Mouse (Mus musculus) neural tube, embryonic 15.5 days (tissue): ENCODE results near the gene Uxs1. TPM values are rescaled to one million over a fixed set of nuclear protein-coding genes. Genes with fewer than 3 reads are reported as not detected.
A peak's percentile ranks its signal among the peaks of the same experiment; 100 is the strongest.

Experiments used
- ATAC-seq: fragments of 200-750 bp; cut with Nextera tagmentation; 2 replicates; pipeline ENCODE4 v1.8.0; 2017; ENCODE audit warnings: mild to moderate bottlenecking, moderate TSS enrichment, moderate library complexity; ENCODE audit not compliant: low FRiP score
- H3K27ac ChIP-seq: fragments of 300-500 bp; sonication (generic); replicated peaks from 2 replicates; pipeline ENCODE4 v1.5.1; 2015; ENCODE audit warnings: mild to moderate bottlenecking, inconsistent platforms
- H3K27me3 ChIP-seq: fragments of 300-500 bp; sonication (generic); replicated peaks from 2 replicates; pipeline ENCODE4 v1.6.1; 2015; ENCODE audit warnings: inconsistent platforms
- H3K36me3 ChIP-seq: fragments of 300-500 bp; sonication (generic); 2 replicates; pipeline ENCODE4 v1.6.1; 2015; ENCODE audit warnings: inconsistent platforms
- H3K4me1 ChIP-seq: fragments of 300-500 bp; sonication (generic); 2 replicates; pipeline ENCODE4 v1.6.1; 2015; ENCODE audit warnings: inconsistent platforms
- H3K4me2 ChIP-seq: fragments of 300-500 bp; sonication (generic); 2 replicates; pipeline ENCODE4 v1.6.1; 2015; ENCODE audit warnings: inconsistent platforms, mild to moderate bottlenecking, moderate library complexity
- H3K4me3 ChIP-seq: fragments of 300-500 bp; sonication (generic); replicated peaks from 2 replicates; pipeline ENCODE4 v1.5.1; 2015; ENCODE audit warnings: mild to moderate bottlenecking, inconsistent platforms
- H3K9ac ChIP-seq: fragments of 300-500 bp; sonication (generic); replicated peaks from 2 replicates; pipeline ENCODE4 v1.6.1; 2015; ENCODE audit warnings: mild to moderate bottlenecking, inconsistent platforms
- H3K9me3 ChIP-seq: fragments of 300-500 bp; sonication (generic); replicated peaks from 2 replicates; pipeline ENCODE4 v1.6.1; 2016; ENCODE audit warnings: inconsistent platforms
- WGBS: fragments of 180-500 bp; shearing (Covaris S2); methylation state at CpG from one replicate; pipeline ENCODE4 v1.1.7; 2015; ENCODE audit warnings: mixed read lengths; 5-methylcytosine and 5-hydroxymethylcytosine counted together
- polyA plus RNA-seq: library from polyadenylated mRNA; unstranded; fragments of >200 nt; fragmentation: Nextera tagmentation; extraction: Ambion mirVana; gene quantifications from 2 replicates; pipeline ENCODE4 v1.2.1, GENCODE M21; 2015

Gene Uxs1
- 18.7 and 21.9 TPM in 2 replicates for polyA plus RNA-seq

DNA sequence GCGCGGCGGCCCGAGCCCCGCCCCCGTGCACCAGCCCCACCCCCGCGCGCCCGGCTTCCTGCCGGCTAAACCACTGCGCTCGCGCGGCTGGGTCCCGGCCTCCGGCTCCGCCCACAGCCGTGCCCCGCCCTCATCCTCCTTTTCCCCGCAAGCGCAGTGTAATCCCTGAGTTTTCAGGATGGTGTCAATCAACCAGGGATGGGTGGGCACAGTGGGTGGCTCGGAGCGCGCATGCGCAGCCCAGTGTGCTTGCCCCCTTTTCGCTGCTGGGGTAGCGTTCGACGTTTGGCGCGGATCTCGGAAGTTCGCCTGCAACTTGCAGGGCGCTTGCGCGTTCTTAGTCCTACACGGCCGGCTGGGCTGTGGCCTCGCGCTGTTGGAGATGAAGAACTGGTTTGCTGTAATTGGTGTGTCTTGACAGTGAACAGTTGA is at the start of gene Uxs1:
Gene Uxs1 (minus strand): TSS at position 38 of the 432 bp plus-strand sequence.
- Histone ChIP-seq H3K4me2 (peak within 1 kb of the TSS; percentile 94), H3K9ac (peak within 1 kb of the TSS; percentile 84), H3K36me3 (no peaks in the 10 kb centered on the region), H3K4me3 (peak within 1 kb of the TSS; percentile 95), H3K27ac (peak within 1 kb of the TSS; percentile 94), H3K27me3 (no peaks in the 10 kb centered on the region), H3K9me3 (no peaks in the 10 kb centered on the region), H3K4me1 (peaks cover 38% of the 10 kb centered on the region)
- ATAC-seq, result peak; percentile 99
- WGBS, result under 1% methylated on average over 39 of the region's 41 CpGs

DNA sequence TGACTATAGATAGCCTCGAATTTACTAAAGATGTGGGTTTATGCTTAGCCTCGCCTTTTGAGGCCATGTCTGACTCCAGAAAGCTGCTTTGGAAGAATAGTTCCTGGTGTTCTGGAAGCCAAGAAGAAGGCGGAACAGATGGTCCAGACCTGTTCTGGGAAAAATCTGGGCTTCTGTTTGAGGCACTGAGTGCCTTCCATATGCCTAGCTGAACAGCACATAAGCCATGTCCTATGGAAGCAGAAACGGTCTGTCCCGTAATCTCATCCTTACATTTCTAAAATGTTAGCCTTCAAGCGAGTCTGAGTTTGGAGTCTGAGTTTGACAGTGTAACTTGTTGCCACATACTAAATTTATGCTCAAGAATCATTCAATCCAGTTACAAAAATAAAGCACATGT is 49.6 kb upstream of the Uxs1 start:
- no peak overlapping the region for H3K27ac ChIP-seq
- no peak overlapping the region for H3K9ac ChIP-seq
- WGBS, result 90% methylated on average over 6 of the region's 6 CpGs
- no peak for ATAC-seq
- no peaks in the 10 kb centered on the region for H3K9me3 ChIP-seq
- no peaks in the 10 kb centered on the region for H3K4me1 ChIP-seq
- H3K4me3 ChIP-seq, result no peak overlapping the region
- H3K4me2 ChIP-seq, result no peak overlapping the region
- H3K27me3 ChIP-seq, result no peaks in the 10 kb centered on the region
- H3K36me3 ChIP-seq, result no peaks in the 10 kb centered on the region

DNA sequence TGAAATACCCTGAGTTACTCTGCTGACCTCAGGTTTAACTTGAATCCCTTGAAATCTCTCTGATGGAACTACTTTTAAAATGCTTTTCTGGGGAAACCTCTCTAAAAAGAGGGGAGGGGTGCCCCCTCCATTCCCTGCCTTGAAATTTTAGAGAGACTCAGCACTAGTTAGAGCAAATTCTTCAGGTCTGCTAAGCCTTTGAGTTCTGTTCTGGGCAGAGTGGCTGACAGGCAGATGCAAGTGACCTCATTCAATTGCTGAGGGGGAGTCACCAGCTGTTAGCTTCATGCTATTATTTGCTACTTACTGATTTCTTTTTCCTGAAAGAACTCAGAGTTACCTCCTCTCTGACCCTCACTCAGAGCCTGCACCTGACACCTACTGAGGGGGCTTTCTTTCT is 43.5 kb upstream of the Uxs1 start:
- ATAC-seq, result no peak
- Histone ChIP-seq H3K4me1 (no peaks in the 10 kb centered on the region), H3K27ac (no peak overlapping the region), H3K4me2 (no peak overlapping the region), H3K27me3 (no peaks in the 10 kb centered on the region), H3K9ac (no peak overlapping the region), H3K4me3 (no peak overlapping the region), H3K36me3 (no peaks in the 10 kb centered on the region), H3K9me3 (no peaks in the 10 kb centered on the region)

DNA sequence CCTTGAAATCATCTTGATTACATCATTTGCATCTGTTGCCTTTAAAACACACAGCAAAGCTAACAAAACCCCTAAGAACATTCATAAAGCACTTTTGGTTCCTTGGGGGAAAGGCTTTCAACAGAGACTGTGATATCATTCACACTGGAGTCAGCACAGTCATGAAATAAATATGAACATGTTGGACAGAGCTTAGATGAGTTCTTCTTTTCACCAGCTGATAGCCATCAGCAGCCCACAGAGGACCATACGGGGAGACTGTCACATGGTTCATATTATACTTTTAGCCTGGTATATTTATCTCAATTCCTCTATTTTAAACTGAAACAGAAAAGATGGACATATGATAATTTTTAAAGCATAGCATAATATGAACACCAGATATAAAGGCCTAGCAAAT is 40.9 kb upstream of the Uxs1 start:
- no peaks in the 10 kb centered on the region for H3K36me3 ChIP-seq
- 81% methylated on average over 1 of the region's 1 CpGs for WGBS

DNA sequence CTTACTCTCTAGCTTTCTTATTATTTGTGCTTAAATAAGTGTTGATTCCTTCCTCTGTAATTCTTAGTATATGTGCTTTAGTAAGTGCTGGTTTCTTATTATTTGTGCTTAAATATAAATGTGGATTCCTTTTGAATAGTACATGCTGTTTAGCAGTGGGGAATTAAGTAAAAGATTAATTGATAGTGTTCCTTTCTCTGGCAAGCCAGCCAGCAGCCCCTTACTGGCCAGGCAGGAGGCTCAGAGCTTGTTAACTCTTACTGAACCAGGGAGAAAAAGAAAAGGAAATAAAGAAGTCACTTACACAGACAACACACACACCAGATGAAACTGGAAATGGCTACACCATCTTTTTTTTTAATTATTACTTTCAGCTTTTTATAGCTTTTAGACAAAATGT is 37.2 kb upstream of the Uxs1 start:
- Histone ChIP-seq H3K9ac (no peak overlapping the region), H3K36me3 (no peaks in the 10 kb centered on the region), H3K9me3 (no peaks in the 10 kb centered on the region), H3K4me2 (no peak overlapping the region), H3K27ac (no peak overlapping the region), H3K27me3 (no peaks in the 10 kb centered on the region), H3K4me1 (no peaks in the 10 kb centered on the region), H3K4me3 (no peak overlapping the region)
- no peak for ATAC-seq

More for the DNA sequence above, 40.9 kb upstream of the Uxs1 start:
- no peak overlapping the region for H3K9ac ChIP-seq
- H3K27me3 ChIP-seq, result no peaks in the 10 kb centered on the region
- no peak overlapping the region for H3K4me2 ChIP-seq
- no peaks in the 10 kb centered on the region for H3K9me3 ChIP-seq
- no peak for ATAC-seq
- H3K27ac ChIP-seq, result no peak overlapping the region
- H3K4me3 ChIP-seq, result no peak overlapping the region
- H3K4me1 ChIP-seq, result no peaks in the 10 kb centered on the region

DNA sequence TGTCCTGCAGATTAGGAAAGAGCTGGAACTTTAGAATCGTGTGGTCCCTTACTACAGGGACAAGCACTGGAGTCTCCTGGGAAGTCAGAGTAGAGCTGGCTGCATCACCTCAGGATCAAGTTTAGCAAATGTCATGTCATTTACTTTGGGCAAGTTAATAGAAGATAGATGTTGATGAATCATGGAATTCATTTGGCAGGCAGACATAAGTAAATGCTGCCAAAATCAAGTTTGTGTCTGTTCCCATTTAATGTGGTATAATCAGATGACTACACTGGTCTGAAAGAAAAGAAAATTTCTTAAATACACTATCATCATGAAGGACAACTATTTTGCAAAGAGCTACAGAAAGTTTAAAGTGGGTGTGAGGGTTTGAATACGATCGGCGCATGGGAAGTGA is 35.0 kb upstream of the Uxs1 start:
- Histone ChIP-seq H3K27me3 (no peaks in the 10 kb centered on the region), H3K9me3 (no peaks in the 10 kb centered on the region), H3K36me3 (no peaks in the 10 kb centered on the region), H3K27ac (no peak overlapping the region), H3K9ac (no peak overlapping the region), H3K4me2 (no peak overlapping the region), H3K4me3 (no peak overlapping the region), H3K4me1 (no peaks in the 10 kb centered on the region)
- 90% methylated on average over 4 of the region's 4 CpGs for WGBS
- no peak for ATAC-seq

DNA sequence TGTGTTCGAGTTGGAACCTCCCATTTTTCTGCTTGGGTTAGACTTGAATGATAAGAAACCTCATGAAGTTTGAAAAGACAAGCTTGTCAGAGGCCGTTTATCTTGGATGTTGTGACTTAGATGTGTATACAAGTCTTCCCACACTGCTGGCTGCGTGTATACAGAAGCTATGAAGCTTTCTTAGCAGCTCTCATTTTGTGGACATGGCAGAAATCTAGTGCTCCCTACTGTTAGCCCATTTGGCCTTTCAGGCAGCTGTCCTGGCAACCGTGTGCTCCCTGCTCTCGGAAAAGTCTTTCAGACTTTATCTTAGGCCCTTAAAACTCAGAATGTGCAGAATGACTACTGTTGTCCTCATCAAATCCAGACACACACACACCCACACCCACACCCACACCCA is 31.4 kb upstream of the Uxs1 start:
- Histone ChIP-seq H3K4me1 (no peaks in the 10 kb centered on the region), H3K4me2 (no peak overlapping the region), H3K36me3 (no peaks in the 10 kb centered on the region), H3K27ac (no peak overlapping the region), H3K9me3 (no peaks in the 10 kb centered on the region), H3K27me3 (no peaks in the 10 kb centered on the region), H3K4me3 (no peak overlapping the region), H3K9ac (no peak overlapping the region)
- 70% methylated on average over 5 of the region's 5 CpGs for WGBS
- ATAC-seq, result no peak

DNA sequence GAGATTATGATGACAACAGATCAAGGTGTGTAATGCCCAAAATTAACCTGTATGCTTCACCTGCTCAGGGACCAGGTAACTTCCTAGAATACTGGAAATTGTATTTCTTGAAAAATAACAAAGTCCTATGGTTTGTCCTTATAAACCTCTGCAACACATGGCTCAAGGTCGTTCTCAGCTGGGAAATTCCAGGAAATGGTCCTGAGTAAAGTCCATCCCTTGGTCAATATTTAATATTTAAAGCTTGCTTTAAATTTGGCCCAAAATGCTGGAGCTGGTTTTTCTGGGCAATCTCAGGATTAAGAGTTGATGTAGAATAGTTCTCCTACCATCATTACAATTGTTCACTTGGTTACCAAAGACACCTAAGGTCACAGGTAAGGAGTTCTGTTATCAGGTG is 30.1 kb upstream of the Uxs1 start:
- Histone ChIP-seq H3K9ac (no peak overlapping the region), H3K4me1 (no peaks in the 10 kb centered on the region), H3K36me3 (no peaks in the 10 kb centered on the region), H3K4me3 (no peak overlapping the region), H3K4me2 (no peak overlapping the region), H3K27ac (no peak overlapping the region), H3K27me3 (no peaks in the 10 kb centered on the region), H3K9me3 (no peaks in the 10 kb centered on the region)
- WGBS, result 90% methylated on average over 1 of the region's 1 CpGs
- ATAC-seq, result no peak

DNA sequence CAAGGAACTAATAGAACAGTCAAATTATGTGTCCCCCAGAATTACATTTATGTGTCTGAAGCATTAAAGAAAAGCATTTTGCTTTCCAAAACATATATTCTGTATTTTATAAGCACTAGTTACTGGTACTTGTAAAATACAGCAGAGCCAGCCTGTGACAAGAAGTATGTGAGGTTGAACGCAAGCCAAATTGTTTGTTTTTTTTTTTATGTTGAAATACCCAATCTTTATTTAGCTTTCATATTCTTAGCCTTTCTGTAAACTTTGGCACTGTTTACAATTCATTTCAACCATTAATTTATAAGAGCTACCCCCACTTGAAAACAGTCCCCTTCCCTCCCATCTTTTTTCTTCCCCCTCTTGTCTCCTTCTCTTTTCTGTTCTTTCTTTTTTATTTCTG is 28.0 kb upstream of the Uxs1 start:
- Histone ChIP-seq H3K4me3 (no peak overlapping the region), H3K9me3 (no peaks in the 10 kb centered on the region), H3K36me3 (no peaks in the 10 kb centered on the region), H3K27me3 (no peaks in the 10 kb centered on the region), H3K9ac (no peak overlapping the region), H3K4me1 (no peaks in the 10 kb centered on the region), H3K4me2 (no peak overlapping the region), H3K27ac (no peak overlapping the region)
- ATAC-seq, result no peak
- WGBS, result 87% methylated on average over 1 of the region's 1 CpGs

DNA sequence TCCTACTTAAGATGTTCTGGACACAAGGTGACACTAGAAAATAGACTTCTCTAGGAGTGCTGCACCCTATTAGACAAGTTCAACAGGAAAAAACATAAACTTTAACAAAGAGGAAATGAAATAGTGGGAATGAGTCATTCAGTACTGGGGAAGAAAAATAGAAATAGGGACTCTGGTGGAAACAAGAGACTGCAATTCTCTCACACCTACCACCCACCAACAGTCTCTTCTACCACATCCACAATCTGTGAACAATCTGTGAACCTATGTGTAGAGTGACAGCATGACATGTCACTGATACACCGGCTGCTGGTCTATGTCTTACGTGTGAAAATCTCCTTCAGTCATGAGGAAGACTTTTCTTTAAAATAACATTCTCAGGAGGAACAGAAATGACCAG is 15.8 kb upstream of the Uxs1 start:
- no peaks in the 10 kb centered on the region for H3K27me3 ChIP-seq
- no peaks in the 10 kb centered on the region for H3K36me3 ChIP-seq
- H3K27ac ChIP-seq, result no peak overlapping the region
- H3K9ac ChIP-seq, result no peak overlapping the region
- no peak overlapping the region for H3K4me3 ChIP-seq
- H3K9me3 ChIP-seq, result no peaks in the 10 kb centered on the region
- no peaks in the 10 kb centered on the region for H3K4me1 ChIP-seq
- 94% methylated on average over 2 of the region's 2 CpGs for WGBS
- ATAC-seq, result no peak
- no peak overlapping the region for H3K4me2 ChIP-seq

DNA sequence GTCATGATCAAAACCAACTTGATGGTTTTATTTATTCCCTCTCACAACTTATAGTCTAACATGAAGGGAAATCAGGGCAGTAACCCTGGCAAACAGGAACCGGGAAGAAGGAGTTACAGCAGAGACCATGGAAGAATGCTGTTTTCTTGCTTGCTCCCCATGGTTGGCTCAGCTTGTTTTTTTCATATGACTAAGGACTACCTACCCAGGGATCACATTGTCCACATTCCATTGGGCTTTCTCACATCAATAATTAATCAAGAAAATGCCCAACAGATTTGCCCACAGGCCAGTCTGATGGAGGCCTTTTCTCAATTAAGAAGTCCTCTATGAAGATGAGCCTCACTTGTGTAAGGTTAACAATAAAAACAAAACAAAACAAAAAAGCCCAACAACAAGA is 9.6 kb upstream of the Uxs1 start:
- 97% methylated on average over 1 of the region's 1 CpGs for WGBS
- H3K27ac ChIP-seq, result no peak overlapping the region
- no peak overlapping the region for H3K4me2 ChIP-seq
- H3K4me1 ChIP-seq, result no peaks in the 10 kb centered on the region
- ATAC-seq, result no peak
- H3K9ac ChIP-seq, result no peak overlapping the region
- H3K9me3 ChIP-seq, result no peaks in the 10 kb centered on the region
- no peaks in the 10 kb centered on the region for H3K27me3 ChIP-seq
- no peaks in the 10 kb centered on the region for H3K36me3 ChIP-seq
- no peak overlapping the region for H3K4me3 ChIP-seq

DNA sequence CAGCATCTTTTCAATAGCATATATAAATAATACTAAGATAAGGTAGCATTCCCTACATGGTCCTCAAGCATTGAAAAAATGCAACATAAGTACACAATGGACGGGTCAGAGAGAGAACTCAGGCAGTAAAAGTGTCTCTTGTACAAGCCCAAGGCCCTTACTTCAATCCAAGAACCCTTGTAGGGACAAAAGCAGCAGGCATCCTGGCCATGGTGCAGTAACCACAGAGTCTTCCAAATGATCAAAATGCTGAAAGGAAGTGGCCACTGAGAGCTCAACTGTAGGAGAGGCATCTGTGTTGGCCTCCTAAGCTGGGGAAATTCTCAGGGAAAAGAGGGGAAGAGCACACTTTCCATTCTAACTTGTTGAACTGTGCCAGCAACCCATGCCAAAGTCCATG is 2.5 kb upstream of the Uxs1 start:
- no peak overlapping the region for H3K4me3 ChIP-seq
- no peaks in the 10 kb centered on the region for H3K27me3 ChIP-seq
- H3K4me1 ChIP-seq, result peaks cover 23% of the 10 kb centered on the region
- H3K9me3 ChIP-seq, result no peaks in the 10 kb centered on the region
- no peak overlapping the region for H3K27ac ChIP-seq
- H3K4me2 ChIP-seq, result no peak overlapping the region
- no peaks in the 10 kb centered on the region for H3K36me3 ChIP-seq
- no peak overlapping the region for H3K9ac ChIP-seq
- ATAC-seq, result no peak
- WGBS, result 55% methylated on average over 1 of the region's 1 CpGs
